Mouse (Mus musculus) bone marrow, adult 2 months (tissue): Measurements from ENCODE around the gene Ptprm.

Experiments used
- CTCF ChIP-seq: fragments of 200-500 bp; IDR thresholded peaks from 2 replicates; pipeline ENCODE4 v1.5.1; 2011; ENCODE audit warnings: low read length, control low read depth; ENCODE audit not compliant: control insufficient read depth, insufficient read depth
- POLR2A ChIP-seq: fragments of 200-500 bp; IDR thresholded peaks from 2 replicates; pipeline ENCODE4 v1.6.1; 2011; ENCODE audit warnings: low read depth, mild to moderate bottlenecking, control low read depth, low read length, borderline replicate concordance; ENCODE audit not compliant: control insufficient read depth

DNA sequence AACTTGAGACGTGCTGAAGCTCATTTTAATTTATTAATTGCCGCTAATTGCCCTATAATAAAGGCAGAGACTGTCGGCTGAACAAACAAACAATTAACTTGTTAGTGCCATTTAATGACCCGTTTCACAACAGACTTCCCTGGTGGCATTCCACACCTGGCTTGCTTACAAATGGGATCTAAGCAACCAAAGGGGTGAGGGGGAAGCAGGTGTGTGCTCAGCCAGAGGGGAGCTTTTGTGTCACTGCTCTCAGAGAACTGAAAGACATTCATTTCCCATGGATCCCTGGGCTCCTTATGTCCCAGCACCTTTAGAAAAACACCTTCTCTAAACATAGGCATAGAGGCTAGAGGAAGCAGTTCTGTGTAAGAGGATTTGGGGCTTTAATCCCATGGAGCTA is 536.9 kb downstream of the Ptprm start:
- TF ChIP-seq POLR2A, result no peak
- TF ChIP-seq CTCF, result no peak
